Comparison of ENCODE assay signal across 26 mouse cellular contexts in the genomic region with DNA sequence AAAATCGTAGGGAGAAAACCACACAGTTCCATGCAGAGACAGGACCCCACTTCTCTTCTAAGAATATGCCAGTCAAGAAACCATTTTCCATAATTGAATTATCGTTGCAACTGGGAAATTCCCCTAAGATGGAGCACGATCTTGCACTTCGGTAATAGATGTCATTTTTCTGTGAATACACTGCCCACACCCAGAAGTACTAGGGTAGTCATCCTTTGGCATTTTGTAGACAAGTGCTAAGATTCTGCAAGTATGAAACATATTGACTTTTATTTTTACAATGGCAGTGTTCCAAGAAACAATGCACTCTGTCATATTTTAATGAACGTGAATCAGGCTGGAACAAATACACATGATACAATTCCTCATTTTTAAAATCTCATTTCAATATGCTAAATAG. TPM values are rescaled to one million over a fixed set of nuclear protein-coding genes. Genes with fewer than 3 reads are reported as not detected.
DNase-seq lines count a peak whose midpoint lies in the region; ATAC-seq and TF ChIP-seq lines count a peak whose summit lies in the region.
"Had no signal": no experiment of that assay in that cellular context is flagged by ENCODE, and none has a peak within 500 bp of the region (broad histone marks: within the 10 kb centered on the region; RNA-seq: fewer than 3 reads in every experiment).

No protein-coding gene starts in this region.

- no peak overlapping the region for H3K4me2 ChIP-seq in hindbrain, embryonic 12.5 days (replicated peaks)
- no peak overlapping the region for H3K4me2 ChIP-seq in hindbrain, postnatal 0 days (ENCODE audit: low read depth, low read length)
- H3K4me2 ChIP-seq in neural tube, embryonic 13.5 days = no peak overlapping the region
- no peak overlapping the region for H3K4me2 ChIP-seq in neural tube, embryonic 15.5 days
- H3K4me2 ChIP-seq: heart, embryonic 12.5 days; heart, embryonic 15.5 days had no signal

- DNase-seq in hindbrain, postnatal 0 days (ENCODE audit: low spot score) = no peak
- peak in 1 of 2 experiments; percentile 19 for DNase-seq in layer of hippocampus, adult 2 months (ENCODE audit: low spot score in 2 of 2)
- no peak for DNase-seq in layer of hippocampus, adult 18-20 months (ENCODE audit: low spot score in 2 of 2)
- DNase-seq in neural tube, embryonic 10.5 days (ENCODE audit: extremely low spot score, low spot score) = no peak
- DNase-seq: adrenal gland, adult 2 months; adrenal gland, postnatal 14 days; cerebellum, adult 11-12 months; cerebellum, adult 8-10 months; cerebellum, postnatal 10 days; cerebellum, postnatal 36 days; gastrocnemius, adult 2 months; gastrocnemius, postnatal 14 days; heart, adult 11 months; heart, postnatal 10 days; heart, postnatal 36 days had no signal

- H3K4me1 ChIP-seq in hindbrain, embryonic 12.5 days = peaks cover 7% of the 10 kb centered on the region
- H3K4me1 ChIP-seq in hindbrain, postnatal 0 days (ENCODE audit: insufficient read depth, low read length) = no peaks in the 10 kb centered on the region
- H3K4me1 ChIP-seq in neural tube, embryonic 13.5 days (replicated peaks) = peaks cover 39% of the 10 kb centered on the region
- H3K4me1 ChIP-seq in neural tube, embryonic 15.5 days = peaks cover 18% of the 10 kb centered on the region
- H3K4me1 ChIP-seq: forebrain, embryonic 10.5 days; heart, embryonic 15.5 days had no signal

- TF ChIP-seq CTCF in hindbrain, postnatal 0 days (IDR thresholded peaks at IDR 0.05; ENCODE audit: low read depth) = no peak
- TF ChIP-seq CTCF in layer of hippocampus, adult 2 months (conservative IDR thresholded peaks at IDR 0.05) = no peak

- H3K27me3 ChIP-seq in hindbrain, embryonic 12.5 days = no peaks in the 10 kb centered on the region
- no peaks in the 10 kb centered on the region for H3K27me3 ChIP-seq in hindbrain, postnatal 0 days (ENCODE audit: insufficient read depth, low read length)
- no peaks in the 10 kb centered on the region for H3K27me3 ChIP-seq in neural tube, embryonic 13.5 days
- H3K27me3 ChIP-seq in neural tube, embryonic 15.5 days (replicated peaks) = no peaks in the 10 kb centered on the region
- H3K27me3 ChIP-seq: heart, embryonic 12.5 days; heart, embryonic 15.5 days had no signal

- no peaks in the 10 kb centered on the region; the same call in 1 of the 2 replicates for H3K9me3 ChIP-seq in hindbrain, embryonic 12.5 days (replicated peaks)
- 0 out of 2 replicates have a peak, but pooled peaks cover 2% of the 10 kb centered on the region for H3K9me3 ChIP-seq in hindbrain, postnatal 0 days (ENCODE audit: low read length)
- no peaks in the 10 kb centered on the region for H3K9me3 ChIP-seq in neural tube, embryonic 13.5 days
- no peaks in the 10 kb centered on the region for H3K9me3 ChIP-seq in neural tube, embryonic 15.5 days (replicated peaks)
- H3K9me3 ChIP-seq: forebrain, embryonic 10.5 days; heart, embryonic 12.5 days; heart, embryonic 15.5 days had no signal

- 71% methylated on average over 5 of the region's 5 CpGs for WGBS in hindbrain, embryonic 12.5 days
- 68% methylated on average over 5 of the region's 5 CpGs for WGBS in hindbrain, postnatal 0 days
- WGBS in neural tube, embryonic 13.5 days = 77% methylated on average over 5 of the region's 5 CpGs
- WGBS in neural tube, embryonic 15.5 days = 70% methylated on average over 5 of the region's 5 CpGs

- peak overlapping the region; percentile 36; the same call in 1 of the 2 replicates for H3K27ac ChIP-seq in hindbrain, embryonic 12.5 days
- no peak overlapping the region for H3K27ac ChIP-seq in hindbrain, postnatal 0 days
- peak overlapping the region; percentile 67; the same call in 1 of the 2 replicates for H3K27ac ChIP-seq in layer of hippocampus, adult 2 months
- 0 out of 2 replicates have a peak overlapping the region, but pooled peaks have one; percentile 15 for H3K27ac ChIP-seq in neural tube, embryonic 13.5 days (replicated peaks)
- peak overlapping the region; percentile 28; the same call in 1 of the 2 replicates for H3K27ac ChIP-seq in neural tube, embryonic 15.5 days (replicated peaks)
- H3K27ac ChIP-seq: forebrain, embryonic 10.5 days; gastrocnemius, adult 2 months; heart, embryonic 15.5 days had no signal

- no peak overlapping the region for H3K4me3 ChIP-seq in hindbrain, embryonic 12.5 days
- H3K4me3 ChIP-seq in hindbrain, postnatal 0 days (ENCODE audit: low read length) = no peak overlapping the region
- no peak overlapping the region for H3K4me3 ChIP-seq in layer of hippocampus, adult 2 months
- H3K4me3 ChIP-seq in neural tube, embryonic 13.5 days = no peak overlapping the region
- no peak overlapping the region for H3K4me3 ChIP-seq in neural tube, embryonic 15.5 days (replicated peaks)
- H3K4me3 ChIP-seq: forebrain, embryonic 10.5 days; gastrocnemius, adult 2 months; heart, embryonic 12.5 days; heart, embryonic 15.5 days had no signal

- no peaks in the 10 kb centered on the region for H3K36me3 ChIP-seq in hindbrain, embryonic 12.5 days
- no peaks in the 10 kb centered on the region for H3K36me3 ChIP-seq in hindbrain, postnatal 0 days (ENCODE audit: insufficient read depth, low read length)
- peaks cover 9% of the 10 kb centered on the region for H3K36me3 ChIP-seq in neural tube, embryonic 13.5 days
- peaks cover 8% of the 10 kb centered on the region for H3K36me3 ChIP-seq in neural tube, embryonic 15.5 days
- H3K36me3 ChIP-seq: forebrain, embryonic 10.5 days; heart, embryonic 12.5 days; heart, embryonic 15.5 days had no signal

- no peak for ATAC-seq in hindbrain, embryonic 12.5 days (ENCODE audit: low FRiP score)
- no peak for ATAC-seq in hindbrain, postnatal 0 days
- ATAC-seq in neural tube, embryonic 13.5 days (ENCODE audit: low read depth) = no peak
- ATAC-seq in neural tube, embryonic 15.5 days (ENCODE audit: low FRiP score) = no peak
- no peak for ATAC-seq in inflammation-experienced regulatory T-cells, adult 6 months
- ATAC-seq: CD4-positive, CD25-positive, alpha-beta regulatory T cell, adult 4 months; forebrain, embryonic 14.5 days; intestine, embryonic 16.5 days had no signal

- no peak overlapping the region for H3K9ac ChIP-seq in hindbrain, embryonic 12.5 days
- no peak overlapping the region for H3K9ac ChIP-seq in hindbrain, postnatal 0 days (replicated peaks; ENCODE audit: low read length)
- no peak overlapping the region for H3K9ac ChIP-seq in neural tube, embryonic 13.5 days
- no peak overlapping the region for H3K9ac ChIP-seq in neural tube, embryonic 15.5 days (replicated peaks)
- H3K9ac ChIP-seq: heart, embryonic 12.5 days; heart, embryonic 15.5 days had no signal

RNA-seq across cellular contexts. Expression of a gene that starts 34.5 kb away (rescaled TPM):
- 16.0 and 22.6 TPM in 2 replicates for polyA plus RNA-seq in hindbrain, embryonic 12.5 days (2016; fragmentation: Nextera tagmentation; extraction: Ambion mirVana)
- 98.1 and 125 TPM in 2 replicates for total RNA-seq in hindbrain, postnatal 0 days (2014; rRNA removed)
- 18.2 and 19.2 TPM in 2 replicates for polyA plus RNA-seq in hindbrain, postnatal 0 days (2015; fragmentation: Nextera tagmentation; extraction: Ambion mirVana)
- total RNA-seq in layer of hippocampus, adult 2 months (2021) = 10 to 100 TPM; 77.6 to 79.2 TPM
- total RNA-seq in layer of hippocampus, adult 18-20 months (2021) = 10 to 100 TPM; 73.6 to 76.1 TPM
- polyA plus RNA-seq in neural tube, embryonic 13.5 days (2015; fragmentation: Nextera tagmentation; extraction: Ambion mirVana) = 27.5 and 28.2 TPM in 2 replicates
- polyA plus RNA-seq in neural tube, embryonic 15.5 days (2015; fragmentation: Nextera tagmentation; extraction: Ambion mirVana) = 20.5 and 24.3 TPM in 2 replicates
- polyA plus RNA-seq in inflammation-experienced regulatory T-cells, adult 6 months (2017; shearing (Covaris generic)) = under 1 TPM in 2 of 3 experiments, not detected in 1; 0.05 to 0.07 TPM
- total RNA-seq: MEL had no signal

Comparison
In these comparisons a context has a peak if more than half of its experiments do, and no peak if none do; other contexts are left out.
1. RNA of a gene that starts 34.5 kb away (polyA plus RNA-seq): 27.5 to 28.2 TPM in neural tube, embryonic 13.5 days, 20.5 to 24.3 TPM in neural tube, embryonic 15.5 days, 18.2 to 19.2 TPM in hindbrain, postnatal 0 days and 16.0 to 22.6 TPM in hindbrain, embryonic 12.5 days; 0.05 to 0.07 TPM in inflammation-experienced regulatory T-cells, adult 6 months; every median in the first group is over 10 times any median in the second.